Mouse (Mus musculus): Measurements from ENCODE around the gene Frs3. TPM values are rescaled to one million over a fixed set of nuclear protein-coding genes. Genes with fewer than 3 reads are reported as not detected.
"Not testable (repeated sequence)": the region's sequence is repeated elsewhere in the genome, so short reads cannot be mapped to it uniquely, and the experiment has no call there.

The Frs3 gene
- 1 to 10 TPM; 7.0 to 7.4 TPM for total RNA-seq (2021)
- long read RNA-seq, experiment 1, partial matches to known transcripts, result 2 of 3 reads
- long read RNA-seq, experiment 1, other reads (novel, unspliced or antisense), result 0 of 3 reads
- long read RNA-seq, experiment 2, partial matches to known transcripts, result 1 of 4 reads
- long read RNA-seq, experiment 2, other reads (novel, unspliced or antisense), result 0 of 4 reads

DNA sequence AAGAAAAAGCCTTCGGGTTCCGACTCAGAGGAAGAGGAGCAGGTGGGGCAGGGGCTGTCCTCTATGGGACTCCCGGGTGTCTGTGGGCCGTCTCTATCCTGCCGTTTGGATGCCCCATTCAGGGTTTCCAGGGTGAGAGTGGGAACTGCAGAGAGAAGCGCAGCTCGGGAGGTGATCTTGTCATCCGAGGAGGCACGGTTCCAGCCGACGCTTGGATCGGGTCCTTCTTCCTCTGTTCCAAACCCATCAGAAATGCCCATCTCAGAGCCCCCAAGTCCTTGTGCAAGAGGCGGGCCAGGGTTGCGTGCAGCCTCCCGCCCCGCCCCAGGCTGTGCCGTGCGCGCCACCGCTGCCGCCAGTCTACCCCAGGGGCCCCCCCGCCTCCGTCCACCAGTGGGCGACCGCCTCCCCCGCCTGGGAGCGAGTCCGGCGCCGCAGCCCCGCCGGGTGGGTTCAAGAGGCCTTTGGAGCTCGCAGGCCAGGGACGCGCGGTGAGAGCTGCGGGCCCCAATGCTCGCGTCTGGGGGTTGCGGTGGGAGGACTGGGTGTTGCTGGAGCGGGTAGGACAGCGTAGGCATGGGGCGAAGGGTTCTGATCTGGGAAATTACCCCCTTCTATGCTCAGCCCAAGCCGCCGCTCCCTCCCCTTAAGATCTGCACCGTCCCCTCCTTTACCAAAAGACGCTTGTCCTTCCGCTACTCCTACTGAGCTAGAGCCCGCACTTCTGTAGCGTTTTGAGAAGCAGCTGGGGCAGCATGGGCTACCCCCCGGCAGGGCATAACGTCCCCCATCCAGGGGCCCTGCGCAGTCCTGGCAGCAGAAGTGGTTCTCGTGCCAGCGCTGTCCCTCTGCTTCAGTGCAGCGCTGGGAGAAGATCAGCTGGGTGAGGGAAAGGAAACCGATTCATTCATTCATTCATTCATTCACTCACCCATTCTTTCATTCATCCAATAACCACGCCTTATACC, at the start of gene Frs3:
Gene Frs3, plus strand, starts transcription at position 423 of the 968 bp plus-strand sequence.
- DNase-seq (ENCODE audit: low spot score in 2 of 2), result peak; percentile 74 to 79

GRCm38 (mm10) chr17:47642992-47643391, 45.8 kb upstream of the Frs3 start:
- no peak for DNase-seq (ENCODE audit: low spot score in 2 of 2)

- DNase-seq (ENCODE audit: low spot score in 2 of 2), result peak; percentile 35 to 60
These were observed 42.1 kb upstream of the Frs3 start for GRCm38 (mm10) chr17:47646683-47647082.

DNA sequence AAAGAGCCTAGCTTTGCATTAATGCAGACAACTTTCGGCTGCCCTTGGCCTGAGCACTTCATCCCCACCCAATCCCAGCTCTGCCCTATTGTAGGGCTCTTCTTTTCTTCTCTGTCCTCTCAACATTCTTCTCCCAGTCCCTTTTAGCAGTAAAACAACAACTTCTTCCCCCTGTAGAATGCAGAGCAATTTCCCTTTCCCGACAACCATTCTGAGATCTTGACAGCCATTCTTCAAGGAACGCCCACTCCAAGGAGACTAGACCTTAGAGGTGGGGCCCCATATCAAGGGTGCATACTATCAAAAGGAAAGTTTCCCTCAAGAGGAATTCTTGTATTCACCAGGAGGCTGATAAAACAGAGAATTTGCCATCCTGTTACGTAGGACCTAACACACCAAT, 39.9 kb upstream of the Frs3 start:
- DNase-seq (ENCODE audit: low spot score in 2 of 2), result no peak

DNA sequence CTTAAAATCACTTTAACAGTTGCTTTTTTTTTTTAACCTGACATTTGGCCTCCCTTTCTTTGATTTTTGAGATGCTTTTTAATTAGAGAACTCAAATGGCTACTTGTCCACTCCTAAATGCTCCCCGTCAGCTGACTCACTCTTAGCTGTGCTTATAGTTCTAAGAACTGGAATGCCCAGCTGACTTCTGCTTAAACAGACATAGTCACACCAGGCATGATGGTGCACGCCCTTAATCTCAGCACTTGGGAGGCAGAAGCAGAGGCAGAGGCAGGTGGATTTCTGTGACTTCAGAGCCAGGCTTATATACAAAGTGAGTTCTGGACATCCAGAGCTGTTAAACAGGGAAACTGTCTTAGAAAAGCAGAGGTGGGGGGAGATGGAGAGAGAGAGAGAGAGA, 36.9 kb upstream of the Frs3 start:
- no peak for DNase-seq (ENCODE audit: low spot score in 2 of 2)

GRCm38 (mm10) chr17:47654346-47654745, 34.5 kb upstream of the Frs3 start:
- not testable (repeated sequence) for DNase-seq (ENCODE audit: low spot score in 2 of 2)

GRCm38 (mm10) chr17:47655697-47656096, 33.1 kb upstream of the Frs3 start:
- no peak for DNase-seq (ENCODE audit: low spot score in 2 of 2)

DNA sequence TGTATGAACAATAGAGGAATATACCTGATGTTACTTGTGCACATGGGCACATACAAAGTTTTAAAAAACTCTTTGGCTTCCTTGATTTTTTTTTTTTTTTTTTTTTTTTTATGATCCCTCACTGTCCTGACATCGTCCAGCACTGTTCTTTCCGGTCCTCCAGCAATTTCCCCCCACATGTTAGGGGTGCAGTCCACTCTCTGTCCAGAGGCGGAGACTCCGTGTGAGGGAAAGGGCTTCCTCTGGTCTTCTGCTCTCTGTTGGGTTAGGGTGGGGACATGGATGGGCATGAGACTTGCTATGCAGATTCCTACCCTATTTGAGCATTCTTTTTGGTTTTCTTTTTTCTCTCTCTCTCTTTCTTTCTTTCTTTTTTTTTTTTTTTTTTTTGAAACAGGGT, 30.9 kb upstream of the Frs3 start:
- DNase-seq (ENCODE audit: low spot score in 2 of 2), result no peak

DNA sequence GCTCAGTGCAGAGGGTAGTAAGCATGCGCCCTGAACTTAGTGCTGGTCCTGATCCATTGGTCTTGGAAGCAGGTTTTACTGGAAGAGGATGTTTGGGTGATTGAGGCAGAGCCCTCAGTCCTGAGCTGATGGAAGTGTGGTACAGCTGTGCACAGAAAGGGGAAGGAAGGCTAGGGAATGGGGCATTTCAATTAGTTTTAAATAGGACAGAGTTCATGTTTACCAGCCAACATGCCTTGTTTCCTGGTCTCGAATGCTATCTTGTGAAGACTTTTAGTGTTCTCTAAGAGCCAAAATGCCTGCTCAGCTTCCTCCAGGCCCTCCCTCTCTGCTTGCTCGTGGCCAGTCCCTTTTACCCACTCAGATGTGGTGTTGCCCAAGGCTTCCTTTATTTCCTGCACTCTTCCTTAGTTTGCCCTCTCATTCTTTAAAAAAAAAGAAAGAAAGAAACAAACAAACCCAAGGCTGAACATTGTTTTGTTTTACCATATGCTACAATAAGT, 30.0 kb upstream of the Frs3 start:
- no peak for DNase-seq (ENCODE audit: low spot score in 2 of 2)

- DNase-seq (ENCODE audit: low spot score in 2 of 2), result no peak
These were observed 25.7 kb upstream of the Frs3 start for GRCm38 (mm10) chr17:47663009-47663713.

GRCm38 (mm10) chr17:47664474-47664873, 24.4 kb upstream of the Frs3 start:
- DNase-seq (ENCODE audit: low spot score in 2 of 2), result no peak

DNA sequence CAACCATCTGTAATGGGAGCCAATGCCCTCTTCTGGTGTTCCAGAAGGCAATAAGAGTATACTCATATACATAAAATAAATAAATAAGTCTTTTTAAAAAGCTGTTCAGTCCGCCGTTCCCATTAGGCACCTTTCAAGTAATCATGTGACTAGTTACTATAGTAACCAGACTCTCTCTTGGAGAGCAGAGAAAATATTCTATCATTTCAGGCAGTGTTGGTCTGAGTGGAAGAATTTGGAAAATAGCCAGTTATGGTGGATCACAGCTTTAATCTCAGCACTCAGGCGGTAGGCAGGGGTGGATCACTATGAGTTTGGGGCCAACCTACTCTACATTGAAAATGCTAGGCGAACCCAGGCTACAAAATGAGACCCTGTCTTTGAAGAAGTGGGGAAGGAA, 19.7 kb upstream of the Frs3 start:
- DNase-seq (ENCODE audit: low spot score in 2 of 2), result no peak

GRCm38 (mm10) chr17:47671988-47672310, 16.9 kb upstream of the Frs3 start:
- no peak for DNase-seq (ENCODE audit: low spot score in 2 of 2)

- peak; percentile 55 to 75 for DNase-seq (ENCODE audit: low spot score in 2 of 2)
These were observed 16.3 kb upstream of the Frs3 start for GRCm38 (mm10) chr17:47672311-47673111.

DNA sequence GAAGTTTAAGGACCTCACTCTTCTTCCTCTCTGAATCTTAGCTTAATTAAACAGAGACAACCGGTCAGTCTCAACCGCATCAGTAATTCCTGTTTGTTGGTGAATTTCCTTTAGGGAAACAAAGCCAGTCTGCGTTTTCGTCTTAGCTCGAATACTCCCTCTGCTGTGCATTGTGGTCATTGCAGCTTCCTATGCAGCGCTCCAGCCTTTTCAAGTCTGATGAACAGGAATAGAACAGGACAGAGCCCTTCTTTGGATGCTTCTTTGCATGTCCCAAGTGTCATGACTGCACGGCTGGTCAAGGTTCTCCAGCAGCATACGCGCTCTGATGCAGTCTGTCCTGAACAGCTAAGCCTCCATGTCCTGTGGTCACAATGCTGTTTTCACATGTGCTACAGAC, 12.2 kb upstream of the Frs3 start:
- DNase-seq (ENCODE audit: low spot score in 2 of 2), result peak; percentile 42 to 64

DNA sequence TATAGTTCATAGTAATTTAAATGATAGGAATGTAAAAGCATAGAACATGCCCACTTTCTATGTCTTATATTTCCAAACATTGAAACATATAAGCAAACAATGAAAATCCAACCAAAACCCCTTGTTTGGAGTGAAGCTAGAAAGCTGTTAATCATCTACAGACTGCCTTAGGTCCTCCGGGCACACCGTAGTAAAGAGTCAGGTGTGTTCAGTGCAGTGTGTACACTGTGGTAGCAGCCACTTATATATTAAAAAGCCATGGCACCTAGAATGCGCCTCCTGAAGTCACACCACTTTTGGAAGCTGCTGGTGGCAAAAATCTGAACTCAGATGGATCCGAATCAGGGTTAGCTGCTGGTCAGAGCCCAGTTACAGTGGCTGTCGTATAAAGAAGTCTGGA, 10.6 kb upstream of the Frs3 start:
- no peak for DNase-seq (ENCODE audit: low spot score in 2 of 2)

DNA sequence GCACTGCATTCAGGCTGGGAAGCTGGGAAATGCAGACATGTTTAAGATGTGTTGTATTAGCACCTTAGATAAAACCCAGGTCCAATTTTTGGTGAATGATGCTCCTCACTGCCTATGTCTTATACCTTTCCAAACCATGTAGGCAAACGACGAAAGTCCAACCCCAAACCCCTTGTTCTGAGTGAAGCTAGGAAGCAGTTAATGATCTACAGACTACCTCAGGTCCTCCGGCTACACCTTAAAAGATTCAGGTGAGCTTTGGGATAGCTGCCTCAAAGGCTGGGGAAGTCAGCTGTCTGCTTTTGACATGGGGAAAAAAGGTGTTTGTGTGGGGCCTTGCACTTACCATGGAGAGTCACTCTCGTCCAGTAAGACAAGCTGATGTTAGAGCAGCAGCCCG, 10.1 kb upstream of the Frs3 start:
- DNase-seq (ENCODE audit: low spot score in 2 of 2), result no peak

DNA sequence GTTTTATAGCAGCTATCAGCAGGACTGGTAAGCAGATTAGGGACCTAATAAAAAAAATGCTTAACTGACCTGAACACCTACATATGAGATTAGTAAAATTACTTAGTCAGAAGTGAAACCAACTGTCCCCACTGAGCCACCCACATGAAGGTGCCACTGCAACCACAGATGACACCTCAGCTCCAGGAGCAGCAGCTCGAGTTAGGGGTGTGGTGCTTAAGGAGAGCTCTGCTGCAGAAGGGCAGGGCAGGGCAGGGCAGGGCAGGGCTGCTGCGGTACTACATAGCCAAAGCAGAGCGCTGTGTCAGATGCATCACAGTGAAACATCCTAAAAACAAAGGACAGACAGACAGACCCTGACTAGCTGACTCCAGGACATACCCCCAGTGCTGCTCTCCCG, 6.0 kb upstream of the Frs3 start:
- no peak for DNase-seq (ENCODE audit: low spot score in 2 of 2)

- DNase-seq (ENCODE audit: low spot score in 2 of 2), result peak; percentile 87 to 96
These were observed 1.2 kb upstream of the Frs3 start for GRCm38 (mm10) chr17:47687409-47688343.

DNA sequence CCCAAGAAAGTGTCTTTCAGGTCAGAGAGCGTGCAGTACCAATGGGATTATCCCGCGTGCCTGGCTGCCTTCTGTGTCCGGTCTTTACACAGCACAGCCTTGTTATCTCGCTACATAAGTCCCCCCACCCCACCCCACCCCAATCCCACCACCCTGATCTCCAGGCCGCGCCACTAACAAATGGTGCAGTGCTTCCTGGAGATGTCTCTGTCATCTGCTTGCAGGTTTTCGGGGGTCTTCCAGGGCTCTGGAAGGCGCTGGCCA, 554 bp upstream of the Frs3 start, which contains the start of gene Tomm6:
Gene Tomm6, minus strand, starts transcription at position 43 of the 264 bp plus-strand sequence.
- DNase-seq (ENCODE audit: low spot score in 2 of 2), result no peak

Measured in gastrocnemius, postnatal 4 days (tissue).